Mouse (Mus musculus): Measurements from ENCODE around the gene Hoxb4. TPM values are rescaled to one million over a fixed set of nuclear protein-coding genes. Genes with fewer than 3 reads are reported as not detected.
A peak's percentile ranks its signal among the peaks of the same experiment; 100 is the strongest.

The Hoxb4 gene
- polyA plus RNA-seq, 1 experiment: not detected

DNA sequence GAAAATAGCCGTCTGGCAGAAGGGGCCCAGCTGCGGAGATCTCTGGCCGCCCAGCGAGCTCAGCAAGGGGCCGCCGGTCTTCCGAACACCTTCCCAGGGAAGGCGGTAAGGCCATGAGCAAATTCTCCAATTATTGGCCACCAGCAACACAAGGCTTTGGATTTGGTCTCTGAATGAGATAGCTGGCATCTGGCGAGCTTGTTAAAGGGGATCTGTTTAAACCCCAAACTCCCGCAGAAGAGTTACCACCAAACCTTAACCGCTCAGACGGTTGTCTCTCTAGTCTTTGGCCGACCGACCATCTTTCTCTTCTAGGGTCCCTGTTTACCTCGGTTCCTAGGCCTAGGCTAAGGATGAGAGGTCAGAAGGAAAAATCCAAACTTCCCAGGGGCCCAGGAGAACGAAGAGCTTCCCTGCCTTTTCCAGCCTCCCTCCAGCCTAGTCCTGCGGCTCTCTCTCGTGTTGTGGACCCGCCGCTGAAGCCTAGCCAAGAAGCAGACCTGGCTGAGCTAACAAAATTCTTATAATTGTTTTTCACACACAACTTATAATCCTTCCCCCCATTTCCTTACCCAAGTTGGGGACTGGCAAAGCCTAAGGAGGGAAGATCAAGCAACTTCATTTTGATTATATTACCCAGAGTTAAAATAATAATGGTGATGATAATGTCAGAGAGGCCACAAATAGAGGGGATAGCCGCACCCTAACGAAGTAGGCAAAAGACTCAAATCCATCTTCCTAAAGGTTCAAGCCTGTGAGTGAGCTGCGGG is 15.5 kb upstream of the Hoxb4 start:
- H3K27ac ChIP-seq (ENCODE audit: insufficient read depth, low read depth, low read length): no peak overlapping the region
- 7% methylated on average over 23 of the region's 23 CpGs for WGBS
- H3K4me1 ChIP-seq (ENCODE audit: control insufficient read depth, insufficient read depth, low read length): no peaks in the 10 kb centered on the region
- H3K4me3 ChIP-seq (ENCODE audit: insufficient read depth, low read depth, low read length): no peak overlapping the region
- TF ChIP-seq CTCF (IDR thresholded peaks at IDR 0.05; ENCODE audit: insufficient read depth, low read depth, low read length) (no peak), POLR2A (IDR thresholded peaks at IDR 0.05; ENCODE audit: insufficient read depth, low read depth, low read length) (no peak)

DNA sequence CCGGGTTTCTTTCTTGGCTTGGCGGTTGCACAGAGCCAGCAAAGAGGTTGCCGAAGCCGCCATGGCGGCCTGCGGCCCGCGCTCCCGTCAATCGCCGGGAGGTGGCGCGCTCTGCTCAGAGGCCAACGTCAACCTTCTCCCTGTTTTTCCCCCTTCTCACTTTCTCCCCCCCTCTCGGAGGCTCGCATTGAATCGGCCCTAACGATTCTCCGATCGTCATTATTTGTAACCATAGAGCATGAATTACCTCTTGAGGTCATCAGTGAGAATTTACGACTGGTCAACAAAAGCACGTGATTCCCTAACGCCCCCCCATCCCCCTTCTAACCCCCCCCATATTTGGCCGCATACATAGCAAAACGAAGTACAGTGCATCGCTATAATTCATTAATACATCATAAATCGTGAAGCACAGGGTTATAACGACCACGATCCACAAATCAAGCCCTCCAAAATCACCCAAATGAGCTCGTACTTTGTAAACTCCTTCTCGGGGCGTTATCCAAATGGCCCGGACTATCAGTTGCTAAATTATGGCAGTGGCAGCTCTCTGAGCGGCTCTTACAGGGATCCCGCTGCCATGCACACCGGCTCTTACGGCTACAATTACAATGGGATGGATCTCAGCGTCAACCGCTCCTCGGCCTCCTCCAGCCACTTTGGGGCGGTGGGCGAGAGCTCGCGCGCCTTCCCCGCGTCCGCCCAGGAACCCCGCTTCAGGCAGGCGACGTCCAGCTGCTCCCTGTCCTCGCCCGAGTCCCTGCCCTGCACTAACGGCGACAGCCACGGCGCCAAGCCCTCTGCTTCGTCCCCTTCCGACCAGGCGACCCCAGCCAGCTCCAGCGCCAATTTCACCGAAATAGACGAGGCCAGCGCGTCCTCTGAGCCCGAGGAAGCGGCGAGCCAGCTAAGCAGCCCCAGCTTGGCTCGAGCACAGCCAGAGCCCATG is 14.6 kb upstream of the Hoxb4 start, which contains the start of gene Hoxb5:
Gene Hoxb5 (plus strand): TSS at position 186 of the 949 bp plus-strand sequence.
- no peak within 1 kb of the TSS for H3K27ac ChIP-seq (ENCODE audit: insufficient read depth, low read depth, low read length)
- H3K4me1 ChIP-seq (ENCODE audit: control insufficient read depth, insufficient read depth, low read length): no peaks in the 10 kb centered on the region
- TF ChIP-seq CTCF (IDR thresholded peaks at IDR 0.05; ENCODE audit: insufficient read depth, low read depth, low read length) (peak; percentile 38; the same call in 1 of the 2 replicates), POLR2A (IDR thresholded peaks at IDR 0.05; ENCODE audit: insufficient read depth, low read depth, low read length) (no peak)
- H3K4me3 ChIP-seq (ENCODE audit: insufficient read depth, low read depth, low read length): no peak within 1 kb of the TSS
- 2% methylated on average over 69 of the region's 69 CpGs for WGBS

DNA sequence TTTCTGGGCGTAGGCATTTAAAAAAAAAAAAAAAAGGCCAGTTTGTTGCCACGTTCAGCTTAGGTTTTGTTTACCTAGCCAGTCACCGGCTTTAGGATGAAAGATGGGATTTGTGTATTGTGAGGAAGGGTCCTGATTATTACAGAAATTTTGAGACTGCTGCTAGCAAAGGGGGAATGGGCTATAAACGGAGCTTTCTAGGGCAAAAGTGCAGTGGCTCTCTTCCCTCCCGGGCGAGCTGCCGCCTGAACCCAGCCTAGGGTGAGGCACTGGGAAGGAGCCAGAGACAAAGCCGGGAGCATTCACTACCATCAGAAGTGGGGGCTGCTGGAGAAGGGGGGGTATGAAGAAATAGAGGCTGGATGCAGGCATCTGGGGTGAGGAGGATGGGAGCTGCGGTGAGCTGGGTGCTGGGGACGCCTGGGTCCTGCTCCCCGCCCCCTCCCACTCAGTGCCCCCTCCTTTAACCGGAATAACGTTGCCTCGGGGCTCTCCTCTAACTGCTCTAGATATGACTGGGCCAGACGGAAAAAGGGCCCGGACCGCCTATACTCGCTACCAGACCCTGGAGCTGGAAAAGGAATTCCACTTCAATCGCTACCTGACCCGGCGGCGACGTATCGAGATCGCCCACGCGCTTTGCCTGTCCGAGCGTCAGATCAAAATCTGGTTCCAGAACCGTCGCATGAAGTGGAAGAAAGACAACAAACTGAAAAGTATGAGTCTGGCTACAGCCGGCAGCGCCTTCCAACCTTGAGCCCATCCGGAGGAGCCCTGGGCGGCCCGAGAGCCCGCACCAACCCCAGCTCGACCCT is 13.5 kb upstream of the Hoxb4 start:
- Histone ChIP-seq H3K27ac (ENCODE audit: insufficient read depth, low read depth, low read length) (no peak overlapping the region), H3K4me3 (ENCODE audit: insufficient read depth, low read depth, low read length) (no peak overlapping the region), H3K4me1 (ENCODE audit: control insufficient read depth, insufficient read depth, low read length) (no peaks in the 10 kb centered on the region)
- WGBS: 6% methylated on average over 38 of the region's 38 CpGs
- TF ChIP-seq CTCF (IDR thresholded peaks at IDR 0.05; ENCODE audit: insufficient read depth, low read depth, low read length): no peak
- TF ChIP-seq POLR2A (IDR thresholded peaks at IDR 0.05; ENCODE audit: insufficient read depth, low read depth, low read length): no peak

DNA sequence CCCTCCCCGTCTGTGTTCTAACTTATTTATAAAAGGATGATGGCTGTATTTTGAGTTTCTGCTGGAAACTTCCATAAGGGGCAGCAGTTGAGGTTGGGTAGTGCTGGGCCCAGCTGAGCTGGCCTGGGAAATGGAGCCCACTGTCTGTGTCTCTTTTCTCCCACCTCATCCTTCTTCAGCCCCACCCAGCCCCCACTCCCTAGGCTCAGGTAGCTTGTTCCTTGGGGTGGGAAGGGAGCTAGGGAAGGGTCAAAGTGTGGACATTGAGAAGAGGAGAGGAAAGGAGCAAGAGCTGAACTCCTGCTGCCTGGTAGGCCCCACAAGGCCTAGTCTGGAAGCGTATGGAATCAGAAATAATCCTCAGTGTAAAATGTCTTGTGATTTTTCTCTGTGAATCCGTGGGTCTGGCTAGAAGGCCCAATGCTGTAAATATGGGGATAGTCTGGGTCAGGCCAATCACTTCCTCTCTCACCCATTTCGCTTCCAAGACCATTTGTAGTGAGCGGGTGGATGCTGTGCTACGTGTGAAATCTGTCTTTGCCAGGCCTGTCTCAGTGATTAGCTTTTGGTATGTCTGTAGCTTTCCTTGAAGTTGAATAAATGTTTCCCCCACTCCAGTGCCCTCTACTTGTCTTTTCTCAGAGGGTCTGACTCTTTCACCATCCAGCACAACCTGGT is 12.4 kb upstream of the Hoxb4 start:
- H3K27ac ChIP-seq (ENCODE audit: insufficient read depth, low read depth, low read length): no peak overlapping the region
- no peak overlapping the region for H3K4me3 ChIP-seq (ENCODE audit: insufficient read depth, low read depth, low read length)
- H3K4me1 ChIP-seq (ENCODE audit: control insufficient read depth, insufficient read depth, low read length): no peaks in the 10 kb centered on the region
- TF ChIP-seq POLR2A (IDR thresholded peaks at IDR 0.05; ENCODE audit: insufficient read depth, low read depth, low read length): no peak
- TF ChIP-seq CTCF (IDR thresholded peaks at IDR 0.05; ENCODE audit: insufficient read depth, low read depth, low read length): no peak
- WGBS: 71% methylated on average over 6 of the region's 6 CpGs

DNA sequence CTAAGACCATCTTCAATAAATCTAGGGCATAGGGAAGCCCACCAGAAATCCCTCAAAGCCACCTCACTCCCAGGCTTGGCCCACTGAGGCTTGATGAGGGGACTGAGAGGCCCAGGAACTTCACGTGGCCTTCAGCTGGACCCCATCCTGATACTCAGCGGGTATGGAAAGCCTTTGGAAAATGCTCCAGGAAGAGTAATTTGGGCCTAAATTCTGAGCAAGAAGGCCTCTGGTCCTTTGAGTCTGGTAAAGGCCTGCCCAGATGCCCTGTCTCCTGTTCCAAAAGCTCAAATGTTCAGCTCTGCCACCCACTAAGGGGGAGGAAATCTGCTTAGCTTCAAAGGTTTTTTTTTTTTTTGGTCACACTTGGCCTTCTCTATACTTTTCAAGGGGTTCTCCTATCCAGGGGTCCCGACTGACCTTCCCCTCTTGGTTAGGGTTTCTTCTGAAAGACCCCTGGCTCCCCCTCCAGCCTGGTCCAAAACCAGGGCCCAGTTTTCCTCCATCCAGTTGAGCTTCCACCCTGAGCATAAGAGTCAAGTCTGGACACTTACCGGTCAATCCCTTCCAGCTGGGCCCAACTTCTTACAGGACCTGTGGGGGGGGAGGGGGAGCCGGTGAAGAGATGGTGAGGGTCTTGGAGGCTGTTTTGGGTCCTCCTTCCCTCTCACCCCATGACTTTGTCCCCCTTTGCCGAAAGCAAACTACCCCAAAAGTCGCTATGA is 11.7 kb upstream of the Hoxb4 start:
- no peak overlapping the region for H3K4me3 ChIP-seq (ENCODE audit: insufficient read depth, low read depth, low read length)
- WGBS: 31% methylated on average over 7 of the region's 7 CpGs
- no peak overlapping the region for H3K27ac ChIP-seq (ENCODE audit: insufficient read depth, low read depth, low read length)
- TF ChIP-seq POLR2A (IDR thresholded peaks at IDR 0.05; ENCODE audit: insufficient read depth, low read depth, low read length) (no peak), CTCF (IDR thresholded peaks at IDR 0.05; ENCODE audit: insufficient read depth, low read depth, low read length) (no peak)
- no peaks in the 10 kb centered on the region for H3K4me1 ChIP-seq (ENCODE audit: control insufficient read depth, insufficient read depth, low read length)

DNA sequence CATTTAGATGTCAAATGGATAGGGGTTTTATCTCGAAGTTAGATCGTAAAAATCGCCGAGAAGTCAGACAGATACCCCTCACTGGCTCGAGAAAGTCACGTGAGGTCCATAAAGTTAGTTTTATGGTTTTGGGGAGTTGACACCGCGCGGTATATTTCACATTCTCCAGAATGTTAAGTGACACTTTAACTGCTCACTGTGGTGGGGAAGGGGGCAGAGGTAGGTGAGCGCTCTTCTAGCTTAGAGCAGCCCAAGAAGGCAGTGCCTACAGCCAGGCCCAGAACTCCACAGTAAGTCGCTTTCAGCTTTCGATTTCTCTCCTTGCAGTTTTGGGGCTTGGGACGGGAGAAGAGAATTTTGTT is 11.2 kb upstream of the Hoxb4 start:
- whole genome bisulfite sequencing: 14% methylated on average over 13 of the region's 13 CpGs
- Histone ChIP-seq H3K4me3 (ENCODE audit: insufficient read depth, low read depth, low read length) (no peak overlapping the region), H3K4me1 (ENCODE audit: control insufficient read depth, insufficient read depth, low read length) (no peaks in the 10 kb centered on the region), H3K27ac (ENCODE audit: insufficient read depth, low read depth, low read length) (no peak overlapping the region)
- no peak for TF ChIP-seq CTCF (IDR thresholded peaks at IDR 0.05; ENCODE audit: insufficient read depth, low read depth, low read length)
- TF ChIP-seq POLR2A (IDR thresholded peaks at IDR 0.05; ENCODE audit: insufficient read depth, low read depth, low read length): no peak

DNA sequence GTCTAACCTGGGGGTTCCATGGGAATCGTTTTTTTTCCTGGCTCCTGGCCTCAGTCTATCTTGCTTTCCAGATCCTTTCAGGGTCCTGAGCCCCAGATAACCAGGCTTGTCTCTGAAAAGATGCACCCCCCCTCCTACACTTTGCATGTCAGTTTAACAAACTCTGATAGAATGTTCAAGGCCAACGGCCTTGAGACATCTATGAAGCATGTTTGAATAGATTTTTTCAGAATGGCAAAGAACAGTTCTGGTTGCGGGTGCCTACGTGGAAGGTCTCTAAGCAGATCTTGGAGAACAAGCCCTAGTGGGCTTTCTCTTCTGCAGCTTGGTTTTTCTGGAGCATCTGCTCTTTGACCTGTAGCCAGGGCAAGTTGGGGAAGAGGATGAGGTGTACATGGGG is 9.3 kb upstream of the Hoxb4 start:
- TF ChIP-seq CTCF (IDR thresholded peaks at IDR 0.05; ENCODE audit: insufficient read depth, low read depth, low read length) (no peak), POLR2A (IDR thresholded peaks at IDR 0.05; ENCODE audit: insufficient read depth, low read depth, low read length) (no peak)
- Histone ChIP-seq H3K4me3 (ENCODE audit: insufficient read depth, low read depth, low read length) (no peak overlapping the region), H3K4me1 (ENCODE audit: control insufficient read depth, insufficient read depth, low read length) (no peaks in the 10 kb centered on the region), H3K27ac (ENCODE audit: insufficient read depth, low read depth, low read length) (no peak overlapping the region)
- 13% methylated on average over 4 of the region's 4 CpGs for WGBS

Measured in olfactory bulb, adult 2 months (tissue).